Mouse (Mus musculus): ENCODE results near the gene Camk2d. TPM values are rescaled to one million over a fixed set of nuclear protein-coding genes. Genes with fewer than 3 reads are reported as not detected.

Gene Camk2d
- polyA plus RNA-seq, 1 experiment from 2014 or later: 7.1 TPM

DNA sequence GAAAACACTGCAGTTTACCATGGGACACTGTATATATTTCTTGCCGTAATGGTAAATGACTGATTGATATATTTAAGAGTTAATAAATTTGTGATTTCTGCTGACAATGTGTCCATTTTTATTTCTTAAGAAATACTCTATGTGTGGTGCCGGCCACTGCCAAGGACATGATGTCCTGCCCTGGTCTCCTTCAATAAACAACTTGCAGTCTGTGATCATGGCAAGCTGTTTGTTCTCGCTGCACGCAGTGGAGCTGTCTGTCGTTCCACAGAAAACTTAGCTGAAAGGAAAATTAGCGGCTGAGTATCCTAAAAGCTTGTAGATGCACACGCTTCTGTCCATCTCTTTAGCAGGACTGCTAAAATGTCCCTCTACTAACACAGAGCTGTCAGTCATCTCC, 248.7 kb downstream of the Camk2d start:
- H3K27ac ChIP-seq: no peak overlapping the region
- 79% methylated on average over 7 of the region's 7 CpGs for WGBS (ENCODE audit: insufficient replicate concordance)
- H3K4me1 ChIP-seq: no peaks in the 10 kb centered on the region
- H3K4me2 ChIP-seq: no peak overlapping the region
- no peaks in the 10 kb centered on the region for H3K36me3 ChIP-seq
- no peak overlapping the region for H3K4me3 ChIP-seq
- no peak overlapping the region for H3K9ac ChIP-seq
- no peaks in the 10 kb centered on the region for H3K9me3 ChIP-seq (replicated peaks)
- no peaks in the 10 kb centered on the region for H3K27me3 ChIP-seq (replicated peaks)
- no peak for ATAC-seq

DNA sequence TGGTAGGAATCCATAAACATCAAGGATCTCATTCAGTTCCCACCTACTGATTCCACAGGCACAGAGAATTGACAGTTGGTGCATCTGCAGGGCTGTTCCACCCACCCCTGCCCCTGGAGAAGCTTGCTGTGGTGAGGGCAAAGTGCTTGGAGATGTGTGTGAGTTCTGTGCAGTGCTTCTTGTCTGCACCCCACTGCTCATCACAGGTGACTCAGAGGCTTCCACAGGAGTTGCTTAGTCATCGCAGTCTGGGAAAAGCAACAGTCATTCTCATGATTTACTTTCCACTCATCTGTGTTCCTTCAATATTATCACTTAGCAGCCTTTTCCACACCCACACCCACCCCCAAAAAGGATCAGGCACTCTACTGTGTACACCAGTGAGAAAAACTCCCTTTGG, 252.0 kb downstream of the Camk2d start:
- Histone ChIP-seq H3K27ac (no peak overlapping the region), H3K27me3 (replicated peaks) (no peaks in the 10 kb centered on the region), H3K4me3 (no peak overlapping the region), H3K36me3 (no peaks in the 10 kb centered on the region), H3K4me2 (no peak overlapping the region), H3K9ac (no peak overlapping the region), H3K9me3 (replicated peaks) (no peaks in the 10 kb centered on the region), H3K4me1 (no peaks in the 10 kb centered on the region)
- 57% methylated on average over 1 of the region's 1 CpGs for WGBS (ENCODE audit: insufficient replicate concordance)
- no peak for ATAC-seq

GRCm38 (mm10) chr3:126860442-126860841, 264.3 kb downstream of the Camk2d start:
- H3K4me1 ChIP-seq: no peaks in the 10 kb centered on the region
- no peak overlapping the region for H3K27ac ChIP-seq
- ATAC-seq: no peak
- H3K9ac ChIP-seq: no peak overlapping the region
- H3K9me3 ChIP-seq (replicated peaks): no peaks in the 10 kb centered on the region
- no peak overlapping the region for H3K4me3 ChIP-seq
- H3K4me2 ChIP-seq: no peak overlapping the region
- H3K36me3 ChIP-seq: no peaks in the 10 kb centered on the region
- H3K27me3 ChIP-seq (replicated peaks): no peaks in the 10 kb centered on the region

- 67% methylated on average over 3 of the region's 3 CpGs for WGBS (ENCODE audit: insufficient replicate concordance)
- no peak overlapping the region for H3K4me2 ChIP-seq
- H3K36me3 ChIP-seq: no peaks in the 10 kb centered on the region
- no peaks in the 10 kb centered on the region for H3K9me3 ChIP-seq (replicated peaks)
- no peaks in the 10 kb centered on the region for H3K4me1 ChIP-seq
- H3K27ac ChIP-seq: no peak overlapping the region
- no peak overlapping the region for H3K4me3 ChIP-seq
- H3K27me3 ChIP-seq (replicated peaks): no peaks in the 10 kb centered on the region
- no peak for ATAC-seq
- no peak overlapping the region for H3K9ac ChIP-seq
Measured at GRCm38 (mm10) chr3:126869561-126869960, 273.5 kb downstream of the Camk2d start.

- no peaks in the 10 kb centered on the region for H3K4me1 ChIP-seq
- H3K27ac ChIP-seq: no peak overlapping the region
- no peak for ATAC-seq
- H3K36me3 ChIP-seq: no peaks in the 10 kb centered on the region
- no peaks in the 10 kb centered on the region for H3K9me3 ChIP-seq (replicated peaks)
- no peak overlapping the region for H3K4me3 ChIP-seq
- H3K27me3 ChIP-seq (replicated peaks): no peaks in the 10 kb centered on the region
- H3K4me2 ChIP-seq: no peak overlapping the region
- no peak overlapping the region for H3K9ac ChIP-seq
- 63% methylated on average over 1 of the region's 1 CpGs for WGBS (ENCODE audit: insufficient replicate concordance)
Measured at GRCm38 (mm10) chr3:126870688-126871087, 274.6 kb downstream of the Camk2d start.

DNA sequence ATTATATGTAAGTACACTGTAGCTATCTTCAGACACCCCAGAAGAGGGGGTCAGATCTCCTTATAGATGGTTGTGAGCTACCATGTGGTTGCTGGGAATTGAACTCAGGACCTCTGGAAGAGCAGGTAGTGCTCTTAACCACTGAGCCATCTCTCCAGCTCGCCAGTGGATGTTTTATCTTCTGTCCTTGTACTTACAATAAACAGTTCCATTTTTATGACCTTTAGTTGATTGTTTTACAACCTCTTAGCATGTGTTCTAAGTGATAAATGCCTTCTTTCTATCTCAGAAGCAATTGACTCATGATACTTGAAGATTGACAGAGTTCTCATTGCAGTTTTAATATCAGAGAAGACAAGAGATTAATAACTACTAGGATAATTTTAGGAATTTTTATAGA, 282.1 kb downstream of the Camk2d start:
- ATAC-seq: no peak
- no peaks in the 10 kb centered on the region for H3K36me3 ChIP-seq
- H3K4me1 ChIP-seq: no peaks in the 10 kb centered on the region
- no peak overlapping the region for H3K4me2 ChIP-seq
- WGBS (ENCODE audit: insufficient replicate concordance): 47% methylated on average over 1 of the region's 1 CpGs
- no peak overlapping the region for H3K27ac ChIP-seq
- no peak overlapping the region for H3K9ac ChIP-seq
- H3K27me3 ChIP-seq (replicated peaks): no peaks in the 10 kb centered on the region
- H3K4me3 ChIP-seq: no peak overlapping the region
- no peaks in the 10 kb centered on the region for H3K9me3 ChIP-seq (replicated peaks)

- Histone ChIP-seq H3K4me2 (no peak overlapping the region), H3K9ac (no peak overlapping the region), H3K36me3 (no peaks in the 10 kb centered on the region), H3K4me1 (no peaks in the 10 kb centered on the region), H3K4me3 (no peak overlapping the region), H3K9me3 (replicated peaks) (no peaks in the 10 kb centered on the region), H3K27me3 (replicated peaks) (no peaks in the 10 kb centered on the region), H3K27ac (no peak overlapping the region)
- ATAC-seq: no peak
- 61% methylated on average over 4 of the region's 4 CpGs for WGBS (ENCODE audit: insufficient replicate concordance)
Measured at GRCm38 (mm10) chr3:126886090-126886489, 290.0 kb downstream of the Camk2d start.

- no peak overlapping the region for H3K27ac ChIP-seq
- WGBS (ENCODE audit: insufficient replicate concordance): 58% methylated on average over 4 of the region's 4 CpGs
- no peak overlapping the region for H3K4me3 ChIP-seq
Measured at GRCm38 (mm10) chr3:126886644-126887043, 290.5 kb downstream of the Camk2d start.

More at GRCm38 (mm10) chr3:126886644-126887043, 290.5 kb downstream of the Camk2d start:
- Histone ChIP-seq H3K4me2 (no peak overlapping the region), H3K27me3 (replicated peaks) (no peaks in the 10 kb centered on the region), H3K9ac (no peak overlapping the region), H3K4me1 (no peaks in the 10 kb centered on the region), H3K36me3 (no peaks in the 10 kb centered on the region), H3K9me3 (replicated peaks) (no peaks in the 10 kb centered on the region)
- ATAC-seq: no peak

Other genes starting within 250 kb of the Camk2d start
- not detected in 2 replicates for gene Arsj, start 232.6 kb upstream of the Camk2d start, polyA plus RNA-seq (2016; fragmentation: Nextera tagmentation; extraction: Ambion mirVana)

Data from liver, embryonic 12.5 days (tissue).